Mouse (Mus musculus) left cerebral cortex, postnatal 10 days (tissue): Measurements from ENCODE around the gene Acadm. TPM values are rescaled to one million over a fixed set of nuclear protein-coding genes. Genes with fewer than 3 reads are reported as not detected.

Source experiments
- DNase-seq, 2 experiments: peaks; one replicate each; pipeline ENCODE4 v3.0.0; 2021 to 2022; ENCODE audit warnings: low spot score in 2 of 2, mixed read lengths in 1 of 2; ENCODE audit errors: extremely low spot score in 1 of 2
- intact Hi-C: fragments of 180-260 bp; cut with DNase I; formaldehyde crosslinking; loops from one replicate; pipeline ENCODE4 v1.15.1; 2025
- total RNA-seq, 2 experiments: library from RNA; stranded (reverse); gene quantifications; 2 replicates each; pipeline ENCODE4 v1.2.3; 2021

Acadm gene
- 10 to 100 TPM; 36.0 to 37.9 TPM for total RNA-seq

- intact Hi-C loops: no loop called here
- DNase-seq: peak; percentile 90 to 97
Measured at GRCm38 (mm10) chr3:153944335-153944990, at the start of gene Acadm. Gene Acadm, minus strand, starts transcription at chr3:153944632.

- DNase-seq: peak in 1 of 2 experiments; percentile 32
- intact Hi-C loops: no loop called here
Measured at GRCm38 (mm10) chr3:153984428-153985340, 40.3 kb upstream of the Acadm start.

- intact Hi-C loops: no loop called here
- no peak for DNase-seq
Measured at GRCm38 (mm10) chr3:153980611-153981010, 36.2 kb upstream of the Acadm start.

- intact Hi-C loops: no loop called here
- no peak for DNase-seq
Measured at GRCm38 (mm10) chr3:153975791-153976190, 31.4 kb upstream of the Acadm start.

GRCm38 (mm10) chr3:153975060-153975459, 30.6 kb upstream of the Acadm start:
- intact Hi-C loops: no loop called here
- no peak for DNase-seq

- DNase-seq: peak in 1 of 2 experiments; percentile 17
- intact Hi-C loops: no loop called here
Measured at GRCm38 (mm10) chr3:153973949-153974760, 29.7 kb upstream of the Acadm start.

GRCm38 (mm10) chr3:153973171-153973948, 28.9 kb upstream of the Acadm start, which contains the start of gene Slc44a5:
Gene Slc44a5, plus strand, starts transcription at chr3:153973436.
- intact Hi-C loops: no loop called here
- peak; percentile 42 to 75 for DNase-seq

GRCm38 (mm10) chr3:153969451-153969850, 25.0 kb upstream of the Acadm start:
- intact Hi-C loops: no loop called here

GRCm38 (mm10) chr3:153968549-153968948, 24.1 kb upstream of the Acadm start:
- intact Hi-C loops: no loop called here
- peak; percentile 45 to 50 for DNase-seq

More at GRCm38 (mm10) chr3:153969451-153969850, 25.0 kb upstream of the Acadm start:
- DNase-seq: no peak

- DNase-seq: no peak
- intact Hi-C loops: no loop called here
Measured at GRCm38 (mm10) chr3:153967447-153967846, 23.0 kb upstream of the Acadm start.

- no peak for DNase-seq
- intact Hi-C loops: no loop called here
Measured at GRCm38 (mm10) chr3:153961632-153962389, 17.4 kb upstream of the Acadm start.

- no peak for DNase-seq
- intact Hi-C loops: no loop called here
Measured at GRCm38 (mm10) chr3:153960884-153961283, 16.5 kb upstream of the Acadm start.

GRCm38 (mm10) chr3:153959731-153960207, 15.3 kb upstream of the Acadm start:
- intact Hi-C loops: loop anchor here (2.0 to 5.0 kb wide), 2 partner anchors 267 to 613 kb away; no protein-coding TSS in a partner anchor
- DNase-seq: no peak

GRCm38 (mm10) chr3:153959035-153959730, 14.8 kb upstream of the Acadm start:
- intact Hi-C loops: loop anchor here (2.0 to 5.0 kb wide), 2 partner anchors 268 to 613 kb away; no protein-coding TSS in a partner anchor
- peak in 1 of 2 experiments; percentile 55 for DNase-seq

- intact Hi-C loops: loop anchor here (2.0 to 5.0 kb wide), 2 partner anchors 269 to 614 kb away; no protein-coding TSS in a partner anchor
- no peak for DNase-seq
Measured at GRCm38 (mm10) chr3:153957916-153958315, 13.5 kb upstream of the Acadm start.

- intact Hi-C loops: no loop called here
- DNase-seq: no peak
Measured at GRCm38 (mm10) chr3:153948176-153948575, 3.7 kb upstream of the Acadm start.

- intact Hi-C loops: no loop called here
- no peak for DNase-seq
Measured at GRCm38 (mm10) chr3:153947271-153947670, 2.8 kb upstream of the Acadm start.
